Mouse (Mus musculus) v-Abl transformed pro-B cells (cell line): ENCODE results near the gene Dhrs9.
"Not testable (repeated sequence)": the region's sequence is repeated elsewhere in the genome, so short reads cannot be mapped to it uniquely, and the experiment has no call there.

Experiments
- in situ Hi-C, 2 experiments: fragments of 400-800 bp; cut with MboI; formaldehyde crosslinking; loops; one replicate each; pipeline ENCODE4 v1.15.1; 2025; ENCODE audit not compliant: unreplicated experiment in 2 of 2

Dhrs9 gene

DNA sequence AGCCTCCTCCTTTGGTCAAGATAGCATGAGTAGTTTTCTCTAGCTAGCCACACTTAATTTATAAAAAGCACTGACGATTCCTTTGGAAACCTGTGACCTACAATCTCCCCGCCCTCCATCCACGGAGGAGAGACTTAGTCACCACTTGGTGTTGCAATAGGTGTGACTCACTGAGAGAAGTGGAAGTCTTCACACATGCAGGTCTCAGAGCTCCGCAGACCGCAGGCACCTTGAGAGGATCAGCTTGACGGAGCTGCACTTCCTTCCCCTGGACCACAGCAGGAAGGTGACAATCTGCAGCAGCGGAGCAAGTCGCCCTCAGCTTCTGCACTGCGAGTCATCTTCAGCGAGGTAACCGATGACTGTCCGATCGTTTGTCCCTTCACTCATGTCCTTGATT, at the start of gene Dhrs9:
TSS of gene Dhrs9 (plus strand) at position 165 of the 400 bp plus-strand sequence.
- in situ Hi-C loops, result no loop called here

DNA sequence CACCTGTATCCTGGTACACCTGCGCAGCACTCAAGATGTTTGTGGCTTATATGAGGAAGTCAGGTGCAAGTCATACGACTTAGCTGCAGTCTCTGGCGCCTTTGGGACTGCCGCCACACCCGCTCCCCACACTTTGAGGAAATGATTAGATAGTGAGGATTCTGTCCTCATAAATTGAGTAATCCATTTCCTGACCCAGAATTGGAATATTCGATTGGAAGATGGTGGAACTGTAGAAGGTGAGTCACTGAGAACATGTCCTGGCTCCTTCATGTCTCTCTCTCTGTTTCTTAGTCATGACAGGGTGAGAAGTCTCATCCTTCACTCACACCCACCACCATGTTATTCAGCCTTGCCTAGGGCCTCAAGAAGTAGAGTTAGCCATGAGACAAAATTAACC, 48.7 kb upstream of the Dhrs9 start:
- in situ Hi-C loops, result not testable (repeated sequence)

DNA sequence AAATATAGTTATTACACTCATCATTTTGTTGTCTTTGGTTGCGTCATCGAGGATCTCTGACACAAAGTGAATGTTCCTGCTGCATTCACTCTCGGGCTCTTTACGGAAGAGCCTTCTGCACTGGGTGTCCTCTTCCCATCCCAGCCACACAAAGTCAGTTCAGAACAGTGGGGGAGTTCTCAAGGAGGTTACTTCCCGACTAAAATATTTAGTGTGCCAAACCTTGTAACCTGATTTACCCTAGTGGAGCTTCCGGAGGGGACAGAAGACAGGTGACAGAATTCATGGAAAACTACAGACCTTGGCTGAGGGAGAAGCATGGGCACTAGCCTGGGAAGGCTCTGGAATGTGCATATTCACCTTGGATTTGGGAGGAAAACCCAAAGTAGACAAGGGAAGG, 38.7 kb upstream of the Dhrs9 start:
- in situ Hi-C loops, result no loop called here

DNA sequence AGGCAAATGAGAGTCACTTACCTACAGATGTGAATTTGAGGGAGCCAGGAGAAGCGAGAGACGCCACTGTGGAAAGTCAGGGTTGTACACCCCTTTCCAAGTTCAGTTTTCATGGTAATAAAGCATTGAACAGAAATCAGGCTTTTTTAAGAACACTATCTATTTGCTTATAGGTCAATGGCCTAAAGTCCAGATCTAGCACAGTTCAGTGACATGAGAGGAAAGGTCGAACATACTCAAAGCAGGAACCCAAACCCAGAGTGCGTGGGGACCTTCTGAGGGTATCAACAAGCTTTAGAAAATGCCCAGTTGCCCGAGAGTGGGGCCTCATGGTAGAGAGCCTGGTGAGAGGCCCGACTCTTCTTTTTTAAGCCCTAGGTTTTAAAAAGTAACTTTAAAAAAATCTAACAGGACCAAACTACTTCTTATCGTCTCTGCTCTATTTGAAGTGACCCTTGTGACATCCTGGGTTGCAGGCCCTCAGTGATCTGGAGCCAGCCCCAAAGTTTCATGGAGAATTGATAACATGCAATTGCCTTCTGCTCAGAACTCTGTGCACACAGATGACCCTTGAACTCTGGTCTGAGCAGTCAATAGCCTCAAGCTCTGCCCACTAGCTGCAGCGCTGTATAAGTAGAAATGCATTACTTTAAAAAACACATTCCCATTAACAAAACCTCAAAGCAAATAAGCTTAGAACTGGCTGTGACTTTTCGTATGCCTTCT, 37.6 kb upstream of the Dhrs9 start, which contains the start of gene Abcb11:
TSS of gene Abcb11 (minus strand) at position 121 of the 726 bp plus-strand sequence.
- in situ Hi-C loops, result no loop called here

DNA sequence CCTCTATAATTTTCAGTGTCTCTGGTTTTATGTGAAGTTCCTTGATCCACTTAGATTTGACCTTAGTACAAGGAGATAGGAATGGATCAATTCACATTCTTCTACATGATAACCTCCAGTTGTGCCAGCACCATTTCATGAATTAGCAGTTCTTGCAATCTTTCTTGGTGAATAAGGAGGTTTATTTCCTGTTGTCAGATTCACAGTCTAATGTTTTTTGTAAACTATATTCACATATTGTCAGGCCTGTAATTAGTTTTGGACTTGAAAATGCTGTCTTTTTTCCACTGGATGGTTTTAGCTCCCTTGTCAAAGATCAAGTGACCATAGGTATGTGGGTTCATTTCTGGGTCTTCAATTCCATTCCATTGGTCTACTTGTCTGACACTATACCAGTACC, 24.8 kb upstream of the Dhrs9 start:
- in situ Hi-C loops, result not testable (repeated sequence)

GRCm38 (mm10) chr2:69364831-69365230, 15.4 kb upstream of the Dhrs9 start:
- in situ Hi-C loops, result no loop called here

GRCm38 (mm10) chr2:69365275-69365674, 15.0 kb upstream of the Dhrs9 start:
- in situ Hi-C loops, result no loop called here

DNA sequence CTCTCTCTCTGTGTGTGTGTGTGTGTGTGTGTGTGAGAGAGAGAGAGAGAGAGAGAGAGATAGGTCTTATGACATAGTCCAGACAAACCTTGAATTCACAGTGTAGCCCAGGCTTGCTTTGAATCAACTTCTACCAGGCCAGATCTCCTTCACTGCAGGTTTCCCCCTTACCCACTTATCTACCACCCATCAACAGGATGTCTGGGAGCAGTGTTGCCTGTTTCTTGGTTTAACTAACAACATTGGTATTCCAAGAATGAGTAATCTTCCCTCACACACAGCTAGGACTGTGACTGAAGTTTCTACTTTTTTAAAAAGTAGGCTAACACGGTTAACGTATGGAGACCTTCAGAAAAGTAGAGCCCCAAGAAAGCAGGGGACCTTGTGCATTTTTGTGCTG, 3.5 kb upstream of the Dhrs9 start:
- in situ Hi-C loops, result no loop called here

DNA sequence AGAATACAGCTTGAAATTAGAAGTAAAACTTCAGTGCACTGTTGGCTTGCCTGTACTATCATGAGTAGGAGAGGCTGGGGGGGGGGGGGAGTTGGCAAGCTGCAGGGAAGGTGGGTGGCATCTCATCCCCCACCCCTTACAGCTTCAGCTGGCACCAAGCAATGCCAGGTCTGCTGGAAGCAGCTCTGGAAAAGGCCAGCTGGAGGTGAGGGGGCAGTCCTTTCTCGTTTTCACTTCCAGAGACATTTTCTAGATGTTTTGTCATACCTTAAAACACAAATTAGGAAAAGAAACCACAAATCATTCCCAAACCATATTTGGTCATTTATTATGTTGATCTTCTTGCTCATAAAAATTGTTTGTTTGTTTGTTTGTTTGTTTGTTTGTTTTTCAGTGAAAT, 444 bp upstream of the Dhrs9 start:
- in situ Hi-C loops, result no loop called here

GRCm38 (mm10) chr2:69381740-69382139, 1.5 kb downstream of the Dhrs9 start:
- in situ Hi-C loops, result no loop called here

GRCm38 (mm10) chr2:69382838-69383237, 2.6 kb downstream of the Dhrs9 start:
- in situ Hi-C loops, result no loop called here

DNA sequence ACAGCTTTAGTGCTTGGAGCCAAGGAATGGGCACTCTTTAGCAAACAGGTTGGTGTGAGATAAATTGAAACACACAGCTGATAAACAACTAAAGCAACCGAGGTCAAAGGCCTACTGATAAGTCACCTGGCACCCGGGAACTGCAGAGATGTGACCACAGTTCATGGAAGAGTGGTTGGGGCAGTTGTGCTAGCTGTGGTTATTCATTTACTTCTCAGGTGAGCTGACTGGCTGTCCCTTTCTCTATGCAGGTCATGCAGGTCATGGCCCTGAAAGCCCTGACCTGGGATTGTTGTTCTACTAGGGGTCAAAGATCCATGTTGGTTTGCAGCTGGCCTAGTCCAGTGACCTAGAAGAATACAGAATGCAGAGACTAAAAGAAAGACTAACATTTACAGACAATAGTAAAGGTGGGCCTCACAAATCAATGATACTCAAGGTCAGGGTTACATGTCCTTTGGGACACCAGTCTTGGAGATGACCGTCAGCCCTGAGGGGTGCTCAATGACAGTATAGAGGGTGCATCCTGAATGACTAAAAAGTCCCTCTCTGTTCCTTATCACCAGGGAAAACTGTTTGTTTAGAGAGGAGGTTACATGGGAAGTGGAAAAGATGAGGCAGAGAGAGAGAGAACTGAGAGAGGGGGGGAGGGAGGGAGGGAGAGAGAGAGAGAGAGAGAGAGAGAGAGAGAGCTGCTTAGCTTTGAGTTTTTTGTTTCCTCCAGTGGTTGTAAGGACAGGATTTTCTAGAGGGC, 6.0 kb downstream of the Dhrs9 start:
- in situ Hi-C loops, result no loop called here

DNA sequence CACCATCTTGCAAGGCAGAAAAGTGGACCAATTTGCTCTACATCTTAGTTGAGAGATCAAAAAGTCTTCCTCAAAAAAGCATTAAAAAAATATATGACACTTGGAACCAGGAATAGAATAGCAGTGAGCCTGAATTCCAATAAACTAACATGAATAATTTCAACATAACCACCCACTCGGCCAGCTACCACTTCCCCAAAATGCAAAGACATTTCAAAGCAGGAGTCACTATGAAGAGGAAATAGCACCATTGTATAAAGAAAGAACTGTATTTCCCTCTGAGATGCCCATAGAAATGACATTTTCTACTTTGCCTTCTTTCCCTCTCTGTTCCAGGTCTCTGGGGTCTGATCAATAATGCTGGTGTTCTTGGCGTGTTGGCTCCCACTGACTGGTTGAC, 13.7 kb downstream of the Dhrs9 start:
- in situ Hi-C loops, result no loop called here

DNA sequence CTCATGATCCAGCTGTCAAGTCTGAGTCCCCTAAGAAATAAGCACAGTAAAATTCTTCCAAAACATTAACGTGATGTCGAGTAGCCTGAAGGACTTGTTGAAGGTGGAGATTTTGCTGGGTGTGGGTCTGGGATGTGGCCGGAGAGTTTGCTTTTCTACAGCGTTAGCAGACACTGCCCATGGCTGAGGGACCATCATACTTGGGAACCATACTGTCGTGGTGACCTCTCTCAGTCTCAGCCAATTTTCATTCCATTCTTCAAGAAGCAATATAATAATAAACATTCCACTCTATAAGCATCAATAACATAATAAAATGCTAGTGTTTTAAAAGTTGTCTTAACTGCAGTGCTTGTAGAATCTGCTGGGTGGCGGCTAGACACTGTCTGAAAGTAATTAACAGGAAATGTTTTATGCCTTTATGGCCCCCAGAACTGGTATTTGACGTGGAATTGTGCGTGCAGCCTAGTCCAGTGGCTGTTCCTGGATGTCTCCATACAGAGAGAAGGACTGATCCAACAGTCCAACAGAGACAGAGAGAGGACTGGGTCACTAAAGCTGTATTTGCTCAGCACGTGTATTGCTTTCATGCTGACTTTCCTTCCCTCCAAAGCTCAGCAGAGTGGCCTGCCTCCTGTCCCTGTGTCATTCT, 15.5 kb downstream of the Dhrs9 start:
- in situ Hi-C loops, result no loop called here

- in situ Hi-C loops, result no loop called here
Observed at GRCm38 (mm10) chr2:69396760-69397435, 16.7 kb downstream of the Dhrs9 start.

DNA sequence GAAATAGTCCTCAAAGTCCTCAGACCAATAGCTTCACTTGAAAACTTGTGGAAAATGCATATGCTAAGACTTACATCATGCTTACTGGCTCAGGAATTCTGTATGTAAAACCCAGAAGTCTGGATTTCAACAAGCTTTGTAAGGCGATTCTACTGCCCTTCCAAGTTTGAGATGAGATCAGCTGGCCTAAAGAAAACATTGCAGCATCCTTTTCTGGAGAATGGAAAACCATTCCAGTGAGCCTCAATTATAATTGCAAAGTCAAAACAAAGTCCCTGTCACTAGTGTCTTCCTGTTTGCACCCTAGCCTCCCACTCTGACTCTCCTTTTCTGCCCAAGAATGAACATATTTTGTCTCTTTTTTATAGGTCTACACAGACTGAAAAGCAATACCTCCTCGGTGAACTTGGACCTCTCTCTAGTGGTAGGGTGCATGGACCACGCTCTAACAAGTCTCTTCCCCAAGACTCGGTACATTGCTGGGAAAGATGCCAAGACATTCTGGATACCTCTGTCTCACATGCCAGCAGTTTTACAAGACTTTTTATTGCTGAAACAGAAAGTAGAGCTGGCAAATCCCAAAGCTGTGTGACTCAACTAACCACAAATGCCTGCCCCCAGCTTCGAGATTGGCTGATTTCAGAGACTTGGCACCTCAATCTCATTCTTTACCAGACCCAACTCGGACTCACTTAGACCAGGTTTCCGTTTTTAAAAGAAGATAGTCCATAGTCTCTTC, 20.8 kb downstream of the Dhrs9 start:
- in situ Hi-C loops, result no loop called here

GRCm38 (mm10) chr2:69401891-69402290, 21.6 kb downstream of the Dhrs9 start:
- in situ Hi-C loops, result no loop called here

- in situ Hi-C loops, result no loop called here
Observed at GRCm38 (mm10) chr2:69402309-69402708, 22.1 kb downstream of the Dhrs9 start.

GRCm38 (mm10) chr2:69405692-69406091, 25.4 kb downstream of the Dhrs9 start:
- in situ Hi-C loops, result no loop called here

- in situ Hi-C loops, result no loop called here
Observed at GRCm38 (mm10) chr2:69414539-69414938, 34.3 kb downstream of the Dhrs9 start.
